Mouse (Mus musculus) CH12.LX (cell line): ENCODE measurements at regions not wholly inside any gene's neighbourhood (a gene's known extent, or its start where the extent isn't known, plus 50 kb on each side); places are given as distances from the start of the nearest gene placed in this dataset.
A peak's percentile ranks its signal among the peaks of the same experiment; 100 is the strongest.

Experiments used
- DNase-seq: peaks from one replicate; pipeline ENCODE4 v3.0.0-alpha.2; 2013; ENCODE audit errors: extremely low read depth
- H3K27ac ChIP-seq: 2 replicates; pipeline ENCODE4 v1.5.1; 2012; ENCODE audit warnings: low read depth, mild to moderate bottlenecking, control low read depth, moderate library complexity; ENCODE audit not compliant: insufficient read depth
- H3K27me3 ChIP-seq: replicated peaks from 2 replicates; pipeline ENCODE3; 2012; ENCODE audit warnings: inconsistent platforms
- H3K36me3 ChIP-seq, 2 experiments: replicated peaks in 1 of 2; 2 replicates each; pipeline versions ENCODE3 to v1.6.1; 2012; ENCODE audit warnings: inconsistent platforms in 1 of 2, low read length in 1 of 2, mild to moderate bottlenecking in 1 of 2, mixed read lengths in 1 of 2, moderate library complexity in 1 of 2; ENCODE audit not compliant: control insufficient read depth in 1 of 2, insufficient read depth in 1 of 2
- H3K4me1 ChIP-seq, 2 experiments: 2 replicates each; pipeline ENCODE4 v1.6.1; 2012; ENCODE audit warnings: inconsistent platforms in 1 of 2, moderate library complexity in 1 of 2; ENCODE audit not compliant: insufficient read depth in 2 of 2, control insufficient read depth in 1 of 2
- H3K4me2 ChIP-seq: 2 replicates; pipeline ENCODE4 v1.6.1; 2012; ENCODE audit warnings: low read depth, mild to moderate bottlenecking, control low read depth; ENCODE audit not compliant: poor library complexity, insufficient read depth, severe bottlenecking
- H3K4me3 ChIP-seq, 3 experiments: fragments of 150-350 bp in 1 of 3; sonication (generic) in 1 of 3; replicated peaks in 1 of 3; 2 replicates each; pipeline versions ENCODE3 to v1.5.1; 2011 to 2012; ENCODE audit warnings: low read depth in 2 of 3, low read length in 2 of 3, mild to moderate bottlenecking in 2 of 3, moderate library complexity in 2 of 3, control low read depth in 1 of 3, improper control_type of control experiment in 1 of 3, inconsistent platforms in 1 of 3, mixed read lengths in 1 of 3; ENCODE audit not compliant: poor library complexity in 1 of 3
- H3K79me2 ChIP-seq: replicated peaks from 2 replicates; pipeline ENCODE4 v1.6.1; 2012; ENCODE audit warnings: mild to moderate bottlenecking, moderate library complexity; ENCODE audit not compliant: control insufficient read depth, poor library complexity, insufficient read depth, severe bottlenecking; ENCODE audit errors: extremely low read depth
- H3K9ac ChIP-seq: 2 replicates; pipeline ENCODE4 v1.6.1; 2012; ENCODE audit warnings: low read depth, mild to moderate bottlenecking, control low read depth, moderate library complexity; ENCODE audit not compliant: insufficient read depth
- H3K9me3 ChIP-seq: replicated peaks from 2 replicates; pipeline ENCODE3; 2012; ENCODE audit warnings: low read length, inconsistent platforms, mixed read lengths
- BHLHE40 ChIP-seq: IDR thresholded peaks from 2 replicates; pipeline ENCODE4 v1.6.1; 2011; ENCODE audit warnings: mild to moderate bottlenecking, low read depth, low read length, improper control_type of control experiment
- CHD1 ChIP-seq: IDR thresholded peaks from 2 replicates; pipeline ENCODE4 v1.6.1; 2012; ENCODE audit warnings: low read depth, low read length, improper control_type of control experiment, inconsistent platforms
- CHD2 ChIP-seq: IDR thresholded peaks from 2 replicates; pipeline ENCODE4 v1.6.1; 2011; ENCODE audit warnings: low read length, improper control_type of control experiment
- CTCF ChIP-seq, 2 experiments: IDR thresholded peaks in 1 of 2; conservative IDR thresholded peaks in 1 of 2; 2 replicates each; pipeline ENCODE4 v1.5.1; 2011 to 2012; ENCODE audit warnings: low read depth in 2 of 2, low read length in 2 of 2, improper control_type of control experiment in 1 of 2, inconsistent platforms in 1 of 2, mild to moderate bottlenecking in 1 of 2, moderate library complexity in 1 of 2
- ETS1 ChIP-seq: conservative IDR thresholded peaks from 2 replicates; pipeline ENCODE4 v1.6.1; 2012; ENCODE audit warnings: low read depth, mild to moderate bottlenecking, inconsistent platforms, low read length, improper control_type of control experiment, moderate library complexity
- GABPA ChIP-seq: IDR thresholded peaks from 2 replicates; pipeline ENCODE4 v1.6.1; 2012; ENCODE audit warnings: low read depth, low read length, improper control_type of control experiment, inconsistent platforms; ENCODE audit not compliant: insufficient replicate concordance
- HCFC1 ChIP-seq: IDR thresholded peaks from 2 replicates; pipeline ENCODE4 v1.6.1; 2012; ENCODE audit warnings: low read depth, mild to moderate bottlenecking, inconsistent platforms, low read length, improper control_type of control experiment
- KAT2A ChIP-seq: IDR thresholded peaks from 2 replicates; pipeline ENCODE4 v1.6.1; 2012; ENCODE audit warnings: low read length, improper control_type of control experiment, inconsistent platforms; ENCODE audit not compliant: insufficient replicate concordance
- MAX ChIP-seq: IDR thresholded peaks from 2 replicates; pipeline ENCODE4 v1.6.1; 2011; ENCODE audit warnings: low read length, improper control_type of control experiment
- MAZ ChIP-seq: IDR thresholded peaks from 2 replicates; pipeline ENCODE4 v1.6.1; 2012; ENCODE audit warnings: low read depth, mild to moderate bottlenecking, inconsistent platforms, low read length, improper control_type of control experiment, moderate library complexity
- MYC ChIP-seq: IDR thresholded peaks from 2 replicates; pipeline ENCODE4 v1.6.1; 2011; ENCODE audit warnings: low read depth, mild to moderate bottlenecking, improper control_type of control experiment, low read length
- PAX5 ChIP-seq: IDR thresholded peaks from 2 replicates; pipeline ENCODE4 v1.6.1; 2012; ENCODE audit warnings: low read length, inconsistent platforms, mixed read lengths
- POLR2A ChIP-seq: IDR thresholded peaks from 2 replicates; pipeline ENCODE4 v1.6.1; 2011; ENCODE audit warnings: low read depth, mild to moderate bottlenecking, improper control_type of control experiment, low read length
- RAD21 ChIP-seq: IDR thresholded peaks from 2 replicates; pipeline ENCODE4 v1.6.1; 2011; ENCODE audit warnings: low read depth, mild to moderate bottlenecking, low read length, improper control_type of control experiment, moderate library complexity
- RCOR1 ChIP-seq: conservative IDR thresholded peaks from 2 replicates; pipeline ENCODE4 v1.6.1; 2012; ENCODE audit warnings: low read depth, mild to moderate bottlenecking, inconsistent platforms, low read length, improper control_type of control experiment
- TBP ChIP-seq: conservative IDR thresholded peaks from 2 replicates; pipeline ENCODE4 v1.6.1; 2011; ENCODE audit warnings: low read depth, low read length, improper control_type of control experiment
- USF1 ChIP-seq: IDR thresholded peaks from 2 replicates; pipeline ENCODE4 v1.6.1; 2014; ENCODE audit warnings: low read depth, mild to moderate bottlenecking, inconsistent platforms, low read length, improper control_type of control experiment
- USF2 ChIP-seq: conservative IDR thresholded peaks from 2 replicates; pipeline ENCODE4 v1.6.1; 2011; ENCODE audit warnings: low read depth, low read length, improper control_type of control experiment
- ZMIZ1 ChIP-seq: IDR thresholded peaks from 2 replicates; pipeline ENCODE4 v1.6.1; 2012; ENCODE audit warnings: low read depth, mild to moderate bottlenecking, inconsistent platforms, low read length, improper control_type of control experiment
- dilution Hi-C: fragments of 300-500 bp; cut with MboI; formaldehyde crosslinking; loops from 2 replicates; pipeline ENCODE4 v1.14.3; 2020; ENCODE audit warnings: low sequenced_read_pairs; ENCODE audit not compliant: extremely low pct_unique_long_range_greater_than_20kb, extremely low pct_ligation_motif_present
- in situ Hi-C: fragments of 300-500 bp; cut with MboI; formaldehyde crosslinking; loops from 3 replicates; pipeline ENCODE4 v1.14.3; 2019; ENCODE audit warnings: low sequenced_read_pairs, low pct_ligation_motif_present, low pct_unique_long_range_greater_than_20kb, mixed read lengths

DNA sequence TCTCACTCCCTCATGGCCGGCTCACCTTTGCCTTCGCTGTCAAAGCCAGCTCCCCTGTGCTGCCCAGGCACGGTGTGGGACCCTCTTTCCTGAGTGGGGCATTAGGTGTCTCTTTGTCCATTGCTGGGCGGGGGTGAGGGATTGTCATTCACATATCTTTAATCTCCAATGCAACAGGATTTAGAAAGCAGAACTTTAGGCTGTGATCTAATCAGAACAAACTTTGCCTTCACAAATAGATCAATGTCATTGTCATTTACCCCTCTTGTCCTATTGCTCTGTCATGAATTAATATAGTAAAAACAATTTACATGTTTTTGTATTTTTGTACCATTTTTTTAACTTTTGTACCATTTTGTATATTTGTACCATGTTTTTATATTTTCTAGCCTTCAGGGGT, 254.7 kb upstream of the Pik3r1 start:
- in situ Hi-C loops = no loop called here
- TF ChIP-seq CHD1 (no peak), HCFC1 (no peak), USF2 (no peak), KAT2A (no peak), POLR2A (no peak), MAX (no peak), ETS1 (no peak)
- H3K4me2 ChIP-seq = no peak overlapping the region

DNA sequence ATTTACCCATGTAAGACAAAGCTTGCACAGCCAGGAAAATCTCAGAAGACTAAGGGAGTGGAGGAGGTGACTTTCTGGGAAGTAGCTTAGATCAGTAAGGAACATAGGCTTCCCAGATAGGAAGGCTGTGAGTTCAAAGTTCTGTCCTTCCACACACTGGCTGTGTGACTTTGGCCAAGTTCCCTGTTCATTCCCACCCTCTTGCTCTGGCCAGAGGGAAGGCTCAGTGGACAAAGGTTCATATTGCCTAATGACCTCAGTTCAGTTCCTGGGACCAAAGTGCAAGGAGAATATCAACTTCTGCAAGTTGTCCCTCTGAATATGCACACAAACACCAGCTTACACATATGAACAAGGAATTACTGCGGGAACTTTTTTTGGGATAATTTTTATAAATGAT, 255.6 kb upstream of the Pik3r1 start:
- Histone ChIP-seq H3K9me3 (no peaks in the 10 kb centered on the region), H3K27me3 (no peaks in the 10 kb centered on the region), H3K79me2 (no peaks in the 10 kb centered on the region), H3K27ac (no peak overlapping the region), H3K4me1 (peaks cover 0 to 28% of the 10 kb centered on the region in 2 experiments; a peak in 2 of 4 replicates), H3K9ac (no peak overlapping the region), H3K36me3 (no peaks in the 10 kb centered on the region), H3K4me3 (no peak overlapping the region), H3K4me2 (no peak overlapping the region)
- no peak for TF ChIP-seq ZMIZ1
- TF ChIP-seq CTCF (conservative IDR thresholded peaks at IDR 0.05 in 1 of 2, IDR thresholded peaks at IDR 0.05 in 1 of 2; ENCODE audit: low read depth in 2 of 2, low read length in 2 of 2) = no peak
- no peak for TF ChIP-seq ETS1
- TF ChIP-seq GABPA = no peak
- TF ChIP-seq RCOR1 = no peak
- no peak for DNase-seq
- dilution Hi-C loops (no loop called here), in situ Hi-C loops (no loop called here)

More for the DNA sequence above, 254.7 kb upstream of the Pik3r1 start:
- Histone ChIP-seq H3K27me3 (no peaks in the 10 kb centered on the region), H3K27ac (no peak overlapping the region), H3K79me2 (no peaks in the 10 kb centered on the region), H3K9me3 (no peaks in the 10 kb centered on the region), H3K4me1 (peaks cover 0 to 28% of the 10 kb centered on the region in 2 experiments; a peak in 2 of 4 replicates), H3K36me3 (no peaks in the 10 kb centered on the region), H3K9ac (no peak overlapping the region), H3K4me3 (no peak overlapping the region)
- DNase-seq = no peak
- dilution Hi-C loops = no loop called here

DNA sequence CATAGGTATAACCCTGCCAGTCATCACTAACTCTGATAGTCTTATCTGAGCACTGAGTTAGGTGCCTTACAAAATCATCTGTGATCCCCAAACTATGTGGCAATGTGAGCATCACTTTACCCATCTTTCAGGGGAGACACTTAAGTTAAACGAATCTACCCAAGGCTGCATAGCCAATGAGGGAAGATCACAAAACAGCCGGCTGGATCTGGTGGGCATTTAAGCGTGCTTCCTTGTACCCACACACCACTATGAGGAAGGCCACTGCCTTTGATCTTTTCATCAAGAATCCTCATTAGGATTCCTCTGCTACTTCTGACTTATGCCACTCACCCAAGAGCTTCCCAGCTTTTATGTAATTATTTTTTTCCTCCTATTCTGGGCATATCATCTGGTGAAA, 257.1 kb upstream of the Pik3r1 start:
- dilution Hi-C loops = no loop called here
- TF ChIP-seq MAZ (no peak), MYC (no peak), BHLHE40 (no peak), TBP (no peak), USF1 (no peak), CHD1 (no peak), HCFC1 (no peak), PAX5 (no peak), RAD21 (no peak), CHD2 (no peak)

More for the DNA sequence above, 257.1 kb upstream of the Pik3r1 start:
- no peaks in the 10 kb centered on the region for H3K27me3 ChIP-seq
- no peaks in the 10 kb centered on the region for H3K9me3 ChIP-seq
- no peaks in the 10 kb centered on the region for H3K79me2 ChIP-seq
- no peak overlapping the region for H3K9ac ChIP-seq
- peaks cover 0 to 28% of the 10 kb centered on the region in 2 experiments; a peak in 2 of 4 replicates for H3K4me1 ChIP-seq
- in situ Hi-C loops = no loop called here
- H3K4me2 ChIP-seq = peak overlapping the region; percentile 58; the same call in 1 of the 2 replicates
- DNase-seq = peak; percentile 8
- no peak overlapping the region for H3K27ac ChIP-seq
- H3K36me3 ChIP-seq = no peaks in the 10 kb centered on the region
- H3K4me3 ChIP-seq = no peak overlapping the region
